Mouse (Mus musculus): ENCODE data around the gene Trappc5.

Trappc5 gene

GRCm38 (mm10) chr8:3676131-3676992 lies at the start of gene Trappc5:
Gene Trappc5, plus strand, starts transcription at chr8:3676299.
- peak; percentile 95 to 97 for DNase-seq

DNA sequence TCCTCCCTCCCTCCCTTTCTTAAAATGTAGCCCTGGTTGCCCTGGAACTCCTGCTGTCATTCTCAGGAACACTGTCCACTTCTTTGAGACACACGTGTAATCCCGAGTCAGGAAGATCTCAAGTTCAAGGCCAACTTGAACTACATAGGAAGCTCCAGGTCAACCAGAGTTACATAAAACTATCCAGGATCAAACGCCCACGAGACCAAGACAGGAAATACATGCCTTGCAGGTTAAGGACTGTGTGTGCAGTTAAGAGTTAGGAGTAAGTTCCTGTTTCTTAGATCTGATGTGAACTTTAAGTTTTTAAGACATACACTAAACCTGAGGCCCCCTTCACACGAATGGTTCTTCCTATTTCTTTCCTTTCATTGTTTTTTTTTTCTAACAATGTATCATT lies 49.1 kb upstream of the Trappc5 start:
- no peak for DNase-seq

DNA sequence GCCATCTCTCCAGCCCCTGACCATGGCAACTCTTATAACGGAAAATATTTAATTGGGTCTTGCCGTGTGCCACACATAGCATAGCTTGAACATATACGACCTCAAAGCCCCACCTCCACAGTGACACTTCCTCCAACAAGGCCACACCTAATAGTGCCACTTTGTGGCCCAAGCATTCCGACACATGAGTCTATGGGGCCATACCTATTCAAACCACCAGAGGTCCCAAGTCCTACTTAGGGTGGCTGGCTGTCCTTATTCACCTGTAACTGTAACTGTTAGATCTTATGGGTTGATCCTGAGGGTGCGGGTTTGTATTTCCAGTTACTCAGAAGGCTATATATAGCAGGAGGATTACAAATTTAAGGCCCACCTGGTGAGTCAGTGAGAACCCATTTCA lies 48.1 kb upstream of the Trappc5 start:
- DNase-seq = peak; percentile 65 to 70

DNA sequence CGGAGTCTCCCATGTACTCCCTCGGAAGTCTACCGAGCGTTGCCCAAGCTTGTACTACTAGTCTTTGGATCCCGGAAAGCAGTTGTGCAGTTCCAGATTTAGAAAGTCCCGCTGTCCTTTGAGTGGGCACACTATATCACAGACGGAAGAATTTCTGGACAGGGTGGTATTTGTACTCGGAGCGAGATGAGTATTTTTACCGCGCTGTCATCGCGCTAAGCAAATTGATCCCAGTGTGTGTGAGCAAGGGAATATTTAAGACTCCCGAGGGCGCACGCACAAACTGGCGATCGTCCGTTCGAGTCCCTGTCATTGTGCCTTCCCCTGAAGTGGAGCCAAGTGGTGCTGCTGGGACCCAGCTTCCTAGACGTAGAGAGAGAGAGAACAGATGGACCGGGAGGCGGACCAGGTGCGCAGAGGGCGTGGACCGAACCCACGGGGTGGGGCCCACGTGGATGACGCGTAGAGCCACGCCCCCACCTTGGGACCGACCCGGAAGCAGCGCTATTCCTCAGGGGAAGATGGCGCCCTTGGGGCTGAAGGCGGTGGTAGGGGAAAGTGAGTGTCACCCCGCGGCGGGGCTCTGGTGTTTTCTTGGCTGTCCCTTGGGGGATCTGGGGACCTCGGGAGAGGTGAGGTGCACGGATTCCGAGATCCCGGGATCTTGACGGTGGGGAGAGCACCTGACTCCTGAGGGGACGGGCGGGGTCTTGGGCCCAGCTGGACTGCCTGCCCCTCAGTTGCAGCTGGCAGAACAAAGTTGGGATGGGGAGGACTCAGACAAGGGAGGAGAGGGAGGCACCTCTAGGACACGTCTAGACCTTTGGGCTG lies 45.2 kb upstream of the Trappc5 start, which contains the start of gene Stxbp2:
Gene Stxbp2, plus strand, starts transcription at position 309 of the 831 bp plus-strand sequence.
- DNase-seq = peak; percentile 77 to 79

- peak in 1 of 2 experiments; percentile 5 for DNase-seq
Observed at GRCm38 (mm10) chr8:3631478-3631875, 44.6 kb upstream of the Trappc5 start.

DNA sequence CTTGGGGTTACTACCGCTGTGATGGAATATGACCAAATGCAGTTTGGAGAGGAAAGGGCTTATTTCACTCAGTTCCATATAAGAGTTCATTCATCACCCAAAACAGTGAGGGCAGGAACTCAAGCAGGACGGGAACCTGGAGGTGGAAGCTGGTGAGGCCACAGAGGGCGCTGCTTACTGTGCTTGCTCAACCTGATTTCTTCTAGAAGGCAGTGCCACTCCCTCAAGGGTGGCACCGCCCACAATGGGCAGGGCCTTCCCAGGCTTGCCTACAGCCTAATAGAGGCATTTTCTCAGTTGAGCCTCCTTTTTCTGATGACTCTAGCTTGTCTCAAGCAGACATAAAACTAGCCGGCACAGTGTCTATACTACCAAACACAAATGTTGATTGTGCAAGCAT lies 30.3 kb upstream of the Trappc5 start:
- peak; percentile 41 to 47 for DNase-seq

DNA sequence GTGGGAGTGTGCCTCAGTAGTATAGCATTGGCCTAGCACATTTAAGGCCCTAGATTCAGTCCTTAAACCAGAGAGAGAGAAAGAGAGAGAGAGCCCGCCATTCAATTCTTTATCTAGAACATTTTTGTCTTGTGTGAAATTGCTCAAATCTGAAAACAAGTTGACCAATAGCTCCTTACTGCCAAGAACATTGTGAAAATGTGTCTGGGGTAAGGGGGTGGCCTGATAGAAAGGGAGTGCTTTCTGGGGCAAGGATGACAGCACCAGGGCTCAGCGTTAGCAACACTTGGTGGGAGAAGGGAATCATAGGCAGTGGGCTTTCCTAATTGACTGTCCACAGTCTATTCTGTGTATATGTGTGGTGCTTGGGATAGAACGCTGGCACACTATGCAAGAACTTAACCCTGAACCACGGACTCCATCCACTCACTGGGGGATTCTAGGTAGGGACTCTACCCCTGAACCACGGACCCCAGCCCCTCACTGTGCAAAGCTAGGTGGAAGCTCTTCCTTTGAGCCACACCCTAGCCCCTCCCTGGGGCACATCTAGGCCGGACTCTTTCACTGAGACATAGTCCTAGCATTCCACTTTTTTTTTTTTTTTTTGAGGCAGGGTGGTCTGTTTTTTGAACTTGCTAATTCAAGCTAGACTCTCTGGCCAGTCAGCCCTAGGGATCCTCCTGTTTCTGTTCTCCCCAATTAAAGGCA lies 29.1 kb upstream of the Trappc5 start:
- DNase-seq = no peak

DNA sequence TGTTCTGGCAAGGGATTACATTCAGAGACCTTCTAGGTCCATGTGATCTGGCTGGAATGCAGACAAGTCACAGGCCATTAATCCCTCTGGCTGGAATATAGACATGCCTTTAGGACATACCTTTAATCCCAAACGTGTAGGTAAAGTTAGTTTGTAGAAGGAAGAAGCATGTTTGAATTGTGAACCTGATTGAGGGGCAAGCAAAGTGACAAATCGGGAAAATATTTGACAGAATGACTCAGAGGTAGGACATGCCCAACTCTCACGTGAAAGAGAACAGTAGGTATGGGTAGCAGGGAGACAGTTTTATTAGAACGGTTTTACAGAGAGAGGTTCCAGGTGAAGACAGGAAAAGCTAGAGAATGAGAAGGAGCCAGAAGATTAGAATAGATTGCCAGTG lies 28.5 kb upstream of the Trappc5 start:
- DNase-seq = no peak

- DNase-seq = no peak
Observed at GRCm38 (mm10) chr8:3648268-3648667, 27.8 kb upstream of the Trappc5 start.

DNA sequence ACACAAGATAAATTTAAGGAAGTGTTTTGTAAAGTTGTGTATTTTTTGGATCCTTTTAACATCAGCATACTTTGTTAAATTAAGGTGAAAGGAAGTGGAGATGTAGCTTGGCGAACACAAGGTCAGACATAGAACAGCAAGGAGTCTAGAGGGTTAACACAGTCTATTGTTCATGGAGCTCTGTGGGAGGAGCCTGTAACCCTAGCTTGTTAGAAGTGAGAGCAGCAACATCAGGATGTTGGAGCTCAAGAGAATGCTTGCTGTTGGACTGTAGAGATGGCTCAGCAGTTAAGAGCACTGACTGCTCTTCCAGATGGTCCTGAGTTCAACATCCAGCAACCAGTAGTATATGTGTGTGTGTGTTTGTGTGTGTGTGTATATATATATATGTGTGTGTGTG lies 27.1 kb upstream of the Trappc5 start:
- no peak for DNase-seq

DNA sequence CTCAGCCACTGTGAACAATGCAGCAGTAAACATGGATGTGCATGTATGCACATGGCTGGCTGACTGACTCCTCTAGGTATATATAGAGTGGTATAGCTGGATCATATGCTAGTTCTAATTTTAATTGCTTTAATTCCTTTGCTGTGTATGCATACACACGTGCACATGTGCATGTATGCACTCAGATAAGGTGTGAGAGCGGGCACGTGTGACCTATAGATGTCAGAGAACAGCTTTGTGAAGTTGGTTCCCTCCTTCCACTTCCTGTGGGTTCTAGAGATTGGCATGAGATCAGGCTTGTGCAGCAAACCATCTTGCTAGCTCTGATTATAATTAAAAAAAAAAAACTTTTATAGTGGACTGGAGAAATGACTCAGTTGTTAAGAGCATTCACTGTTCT lies 23.3 kb upstream of the Trappc5 start:
- no peak for DNase-seq

DNA sequence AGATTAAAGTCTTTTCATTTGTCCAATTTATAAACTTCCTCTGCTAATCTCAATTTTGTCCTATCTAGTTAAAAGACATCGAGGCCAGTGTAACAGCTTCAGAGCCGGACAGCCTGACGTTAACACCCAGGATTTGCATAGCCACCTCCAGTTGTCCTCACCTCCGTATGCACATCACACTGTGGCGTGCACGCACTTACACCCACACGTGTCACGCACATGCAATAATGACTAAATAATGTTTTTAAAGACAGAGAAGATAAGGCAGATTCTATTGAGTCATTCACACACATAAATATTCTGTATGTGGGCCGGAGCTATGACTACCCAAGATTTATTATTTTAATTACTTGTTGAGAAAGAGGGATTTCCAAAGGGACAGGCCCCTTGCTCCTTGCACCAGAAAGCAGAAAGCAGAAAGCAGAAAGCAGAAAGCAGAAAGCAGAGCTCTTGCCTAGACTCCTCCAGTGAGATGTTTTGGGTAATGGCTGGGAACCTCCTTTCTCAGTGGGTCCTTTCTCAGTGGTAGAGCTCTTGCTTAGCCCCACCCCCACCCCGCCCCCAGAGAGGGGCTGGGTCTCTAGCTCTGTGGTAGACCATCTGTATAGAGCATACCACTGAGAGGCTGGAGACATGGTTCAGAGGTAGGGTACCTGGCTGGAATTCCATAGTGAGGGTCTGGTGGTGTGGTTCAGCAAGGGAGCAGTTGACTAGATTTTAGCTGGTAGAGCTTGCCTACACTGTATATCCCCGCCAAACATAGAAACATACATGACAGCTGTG lies 21.2 kb upstream of the Trappc5 start:
- DNase-seq = no peak

DNA sequence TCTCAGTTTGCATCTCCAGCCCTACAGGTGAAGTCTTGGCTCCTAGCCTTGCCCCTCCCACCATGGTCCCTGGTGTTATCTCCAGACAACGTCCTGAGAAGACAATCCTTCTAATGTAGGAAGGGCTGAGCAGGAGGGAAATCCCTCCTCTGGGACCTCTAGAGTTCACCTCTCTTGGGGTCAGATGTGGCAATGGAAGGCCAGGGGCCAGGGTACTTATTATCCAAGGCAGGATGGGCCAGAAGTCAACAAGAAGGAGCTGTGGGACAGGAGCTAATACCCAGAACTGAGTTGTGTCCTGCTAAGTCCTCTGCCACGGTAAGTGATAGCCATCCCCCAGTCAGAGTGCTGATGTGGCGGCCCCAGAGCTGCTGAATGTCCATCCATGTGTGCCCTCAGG lies 20.6 kb upstream of the Trappc5 start, which contains the start of gene Retn:
Gene Retn, plus strand, starts transcription at position 245 of the 400 bp plus-strand sequence.
- no peak for DNase-seq

DNA sequence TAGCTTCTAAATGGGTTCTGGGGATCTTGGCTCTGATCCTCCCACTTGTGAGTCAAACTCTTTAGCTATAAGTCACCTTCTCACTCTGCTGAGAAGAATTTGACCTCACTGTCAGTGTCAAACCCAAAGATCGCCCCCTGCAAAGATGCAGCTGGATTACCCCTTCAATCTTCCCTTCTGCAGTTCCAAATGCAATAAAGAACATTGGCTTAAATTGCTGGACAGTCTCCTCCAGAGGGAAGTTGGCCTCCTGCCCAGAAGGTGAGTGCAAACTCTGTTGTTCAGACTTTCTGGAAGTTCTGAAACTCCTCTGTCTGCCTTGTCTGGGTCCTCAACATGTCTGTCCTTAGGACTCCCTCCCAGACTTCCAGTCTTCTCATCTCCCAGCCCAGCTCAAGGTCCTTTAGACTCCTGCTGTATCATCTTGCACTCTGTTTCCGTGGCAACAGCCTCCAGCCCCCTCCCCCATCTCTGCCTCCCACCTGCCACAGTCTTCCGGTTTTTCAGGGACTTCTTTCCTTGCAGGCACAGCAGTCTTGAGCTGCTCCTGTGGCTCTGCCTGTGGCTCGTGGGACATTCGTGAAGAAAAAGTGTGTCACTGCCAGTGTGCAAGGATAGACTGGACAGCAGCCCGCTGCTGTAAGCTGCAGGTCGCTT lies 19.2 kb upstream of the Trappc5 start:
- DNase-seq = peak in 1 of 2 experiments; percentile 40

DNA sequence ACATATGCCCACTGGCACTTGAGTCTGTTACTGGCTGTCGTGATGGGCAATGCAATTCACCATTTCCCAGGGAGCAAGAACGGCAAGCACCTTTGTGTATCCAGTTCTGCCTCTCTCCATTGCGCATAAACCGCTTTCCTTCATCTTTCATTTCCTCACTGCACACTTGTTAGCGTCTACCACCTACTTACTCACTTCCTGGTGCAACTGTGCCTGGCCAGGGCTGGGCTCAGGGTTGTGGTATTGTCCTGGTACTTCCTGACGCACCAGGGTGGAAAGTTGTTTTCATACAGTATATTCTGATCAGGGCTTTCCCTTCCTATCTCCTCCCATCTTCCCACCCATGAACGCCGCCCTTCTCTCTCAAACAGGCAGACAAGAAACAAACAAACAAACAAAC lies 15.2 kb upstream of the Trappc5 start:
- no peak for DNase-seq

DNA sequence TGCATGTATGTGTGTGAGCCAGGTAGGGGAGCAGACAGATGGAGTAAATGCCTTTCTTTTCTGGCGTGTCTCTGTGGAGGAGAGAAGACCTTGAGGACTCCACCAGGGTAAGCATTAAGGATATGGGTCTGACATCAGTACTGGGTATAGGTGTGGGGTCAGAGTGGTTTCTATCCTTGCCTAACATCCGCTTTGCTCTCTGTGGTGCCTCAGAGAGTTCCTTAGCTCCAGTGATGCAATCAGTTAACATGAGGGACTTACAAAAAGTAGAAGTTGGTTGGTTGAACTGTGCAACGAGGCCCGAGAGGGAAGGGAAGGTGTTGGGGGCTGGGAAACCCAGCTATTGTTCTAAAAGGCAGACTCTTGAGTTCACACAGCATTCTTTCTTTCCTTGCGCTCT lies 11.7 kb upstream of the Trappc5 start:
- no peak for DNase-seq

DNA sequence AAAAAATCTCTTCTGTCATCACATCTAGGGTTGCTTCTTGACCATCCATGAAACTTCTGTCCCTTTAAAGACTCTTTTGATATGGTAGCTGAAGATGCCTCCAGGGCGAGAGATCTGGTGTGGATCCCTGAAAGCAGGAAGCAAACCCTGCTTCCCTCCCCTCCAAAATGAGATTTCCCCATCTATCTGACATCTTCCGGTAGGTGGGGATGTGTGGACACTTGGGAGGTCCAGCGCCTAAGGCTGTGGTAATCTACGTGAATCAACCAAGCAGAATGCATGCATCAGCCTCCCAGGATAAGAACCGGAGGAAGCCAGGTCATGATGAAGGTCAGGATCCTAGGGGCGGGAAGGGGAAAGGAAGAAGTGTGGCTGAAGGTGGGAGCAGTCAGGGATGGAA lies 10.6 kb upstream of the Trappc5 start, which contains the start of gene Mcemp1:
Gene Mcemp1, plus strand, starts transcription at position 248 of the 400 bp plus-strand sequence.
- DNase-seq = no peak

- DNase-seq = no peak
Observed at GRCm38 (mm10) chr8:3670388-3670787, 5.7 kb upstream of the Trappc5 start.

DNA sequence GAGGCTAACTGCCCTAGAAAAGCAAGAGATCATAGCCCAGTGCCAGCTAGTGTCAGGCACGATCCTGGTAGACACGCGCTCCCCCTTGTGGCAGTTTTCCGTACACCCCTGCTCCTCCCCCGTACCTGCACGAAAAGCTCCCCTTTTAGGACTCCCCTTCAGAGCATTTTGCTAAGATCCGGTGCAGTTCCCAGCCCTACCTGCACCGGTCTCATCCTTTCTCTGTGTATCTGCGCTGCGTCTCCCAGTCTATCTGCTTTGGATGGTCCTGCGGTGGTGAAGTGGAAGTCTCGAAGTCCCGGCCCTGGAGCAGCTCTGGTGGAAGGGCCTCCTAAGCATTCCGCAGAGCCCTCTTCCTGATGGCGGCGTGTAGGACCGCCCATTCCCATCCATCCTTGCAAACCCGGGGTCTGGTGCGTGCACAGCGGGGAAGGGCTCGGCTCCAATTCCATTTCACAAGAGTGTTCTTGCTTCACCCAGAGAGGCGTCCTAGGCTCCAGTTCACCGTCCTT lies 4.1 kb upstream of the Trappc5 start, which contains the start of gene Fcor:
Gene Fcor, minus strand, starts transcription at position 383 of the 512 bp plus-strand sequence.
- peak; percentile 95 to 98 for DNase-seq

GRCm38 (mm10) chr8:3674671-3675070 lies 1.4 kb upstream of the Trappc5 start:
- no peak for DNase-seq

DNA sequence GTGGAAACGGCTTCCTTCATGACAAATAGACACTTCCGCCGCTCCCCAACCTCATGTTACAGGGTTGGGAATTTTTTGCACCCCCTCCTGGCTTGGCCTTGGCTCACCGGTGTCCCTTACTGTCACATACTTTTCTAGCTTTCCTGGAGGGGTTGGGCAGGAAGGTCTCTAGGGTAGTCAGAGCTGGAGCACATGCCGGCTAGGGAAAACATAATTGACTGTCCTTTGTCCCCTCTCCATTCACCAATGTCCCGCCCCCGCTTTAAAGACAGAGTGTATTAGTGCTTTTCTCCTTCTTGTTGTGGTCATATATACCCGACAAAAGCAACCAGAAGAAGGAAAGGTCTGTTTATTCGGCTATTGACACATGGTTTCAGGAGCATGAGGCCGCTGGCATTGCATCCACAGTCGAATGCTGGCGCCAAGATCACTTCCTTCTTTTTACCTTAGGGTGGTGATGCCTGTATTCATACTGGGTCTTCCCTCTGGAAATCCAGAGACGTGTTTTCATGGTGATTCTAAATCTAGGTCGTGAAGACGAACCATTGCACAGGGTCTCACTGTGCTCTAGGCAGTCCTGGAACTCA lies 987 bp downstream of the Trappc5 start:
- peak; percentile 31 to 38 for DNase-seq
